Mouse (Mus musculus): ENCODE measurements around the gene Prickle4.

GRCm38 (mm10) chr17:47721183-47721582 lies 26.6 kb upstream of the Prickle4 start:
- TF ChIP-seq GATA1 (IDR thresholded peaks at IDR 0.05; ENCODE audit: low read length) (no peak), TAL1 (IDR thresholded peaks at IDR 0.05; ENCODE audit: low read length) (no peak)

Measured in erythroblast, embryonic 14.5 days (primary cell).